Mouse (Mus musculus) brain, embryonic 14.5 days (tissue): ENCODE data around the gene Eno3.

Experiments
- CTCF ChIP-seq: fragments of 200-500 bp; IDR thresholded peaks from 2 replicates; pipeline ENCODE4 v1.5.1; 2012; ENCODE audit warnings: inconsistent platforms, mild to moderate bottlenecking, moderate library complexity, borderline replicate concordance; ENCODE audit not compliant: insufficient read depth, insufficient read length; ENCODE audit errors: extremely low read depth
- POLR2A ChIP-seq: fragments of 200-500 bp; IDR thresholded peaks from 2 replicates; pipeline ENCODE4 v1.6.1; 2012; ENCODE audit warnings: mild to moderate bottlenecking, inconsistent platforms, borderline replicate concordance; ENCODE audit not compliant: poor library complexity, insufficient read depth, insufficient read length, severe bottlenecking; ENCODE audit errors: extremely low read depth

GRCm38 (mm10) chr11:70669582-70670345, 12.8 kb downstream of the Eno3 start:
- TF ChIP-seq POLR2A, result no peak
- TF ChIP-seq CTCF, result peak; percentile 61
